Mouse (Mus musculus) heart, postnatal 4 days (tissue): ENCODE results near the gene Bcl2l13. TPM values are rescaled to one million over a fixed set of nuclear protein-coding genes. Genes with fewer than 3 reads are reported as not detected.

Source experiments
- DNase-seq: peaks from one replicate; pipeline ENCODE4 v3.0.0; 2021
- microRNA-seq, 2 experiments: library from miRNA; unstranded; fragments of <30 nt; microRNA quantifications; one replicate each; pipeline ENCODE4 v1.2.0; 2021 to 2022
- total RNA-seq, 2 experiments: library from RNA; stranded (reverse); gene quantifications; 2 replicates each; pipeline ENCODE4 v1.2.3; 2021

Bcl2l13 gene
- total RNA-seq, 2 experiments from 2014 or later, result 69.7 to 69.8 TPM

DNA sequence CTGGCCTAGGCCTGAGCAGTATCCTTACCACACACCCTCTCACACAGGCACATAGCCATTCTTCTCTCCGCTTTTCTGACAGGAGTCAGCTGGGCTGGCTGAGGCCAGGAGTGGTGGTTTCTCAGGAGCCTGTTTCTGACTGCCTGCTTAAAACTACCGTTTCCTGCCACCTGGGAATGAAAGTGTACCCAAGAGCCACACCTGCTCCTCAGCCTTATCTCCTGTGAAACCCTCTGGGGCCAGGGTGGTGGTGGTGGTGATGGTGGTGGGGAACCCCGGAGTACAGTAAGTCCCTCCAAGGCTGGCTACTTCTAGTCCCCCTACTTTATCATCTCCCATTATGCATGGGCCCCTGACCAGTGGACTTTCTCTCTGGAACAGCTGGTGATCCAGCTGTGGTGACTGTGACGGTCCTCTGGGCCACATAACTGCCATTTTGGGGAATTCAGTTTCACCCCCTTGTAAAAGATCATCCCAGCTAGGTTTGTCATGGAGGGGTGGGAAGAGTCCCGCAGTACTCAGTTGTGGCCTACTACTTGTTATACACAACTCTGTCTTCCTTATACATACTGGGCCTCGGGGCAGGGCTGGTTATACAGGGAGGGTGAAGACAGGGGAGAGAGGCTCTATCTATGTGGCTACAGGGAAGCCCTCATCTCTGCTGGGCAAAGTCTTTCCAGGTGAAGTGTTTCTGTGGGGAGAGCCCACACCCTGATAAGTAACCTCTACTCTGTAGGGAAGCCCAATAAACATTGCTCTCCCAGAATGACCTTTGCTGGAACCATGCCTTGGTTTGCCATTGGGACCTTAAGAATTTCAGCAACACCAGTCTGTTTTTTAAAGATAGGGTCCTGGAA is 94.7 kb downstream of the Bcl2l13 start:
- DNase-seq, result no peak

DNA sequence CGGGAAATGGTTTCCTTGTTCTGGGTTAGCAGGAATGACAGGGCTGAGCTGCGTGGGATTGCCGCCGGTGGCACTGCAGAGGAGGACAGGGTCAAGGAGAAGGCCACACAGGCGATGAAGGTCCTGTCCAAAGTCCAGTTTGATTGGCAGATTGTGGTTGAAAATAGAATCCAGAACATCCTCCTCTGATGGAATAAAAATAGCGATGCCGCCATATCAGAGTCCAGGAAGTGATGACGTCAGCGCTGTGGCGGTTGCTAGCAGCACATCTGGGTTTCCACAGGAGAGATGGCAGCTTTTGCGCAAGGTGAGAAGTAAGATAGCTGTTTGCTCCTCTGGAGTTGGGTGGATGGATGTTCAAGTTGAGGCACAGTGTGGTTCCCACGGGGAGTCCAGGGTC is 96.6 kb downstream of the Bcl2l13 start:
- DNase-seq, result peak; percentile 49

DNA sequence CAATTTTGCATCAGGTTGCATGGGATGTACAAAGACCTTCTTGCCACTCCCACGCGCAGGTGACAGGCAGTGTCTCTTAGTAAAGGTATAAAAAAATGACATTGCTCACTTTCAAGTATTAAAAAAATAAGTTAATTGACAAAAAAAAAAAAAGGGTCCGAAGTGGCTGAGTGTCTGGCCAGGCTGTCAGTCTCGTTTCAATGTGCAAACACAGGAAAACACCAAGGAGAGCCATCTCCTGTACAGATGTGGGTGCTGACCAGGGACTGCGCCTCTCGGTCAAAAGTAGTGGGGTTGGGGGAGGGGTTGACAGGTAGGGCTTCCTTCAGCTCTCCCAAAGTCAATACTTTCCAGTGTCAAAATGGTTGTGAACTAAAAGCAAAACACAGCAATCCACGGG is 97.7 kb downstream of the Bcl2l13 start:
- DNase-seq, result no peak

DNA sequence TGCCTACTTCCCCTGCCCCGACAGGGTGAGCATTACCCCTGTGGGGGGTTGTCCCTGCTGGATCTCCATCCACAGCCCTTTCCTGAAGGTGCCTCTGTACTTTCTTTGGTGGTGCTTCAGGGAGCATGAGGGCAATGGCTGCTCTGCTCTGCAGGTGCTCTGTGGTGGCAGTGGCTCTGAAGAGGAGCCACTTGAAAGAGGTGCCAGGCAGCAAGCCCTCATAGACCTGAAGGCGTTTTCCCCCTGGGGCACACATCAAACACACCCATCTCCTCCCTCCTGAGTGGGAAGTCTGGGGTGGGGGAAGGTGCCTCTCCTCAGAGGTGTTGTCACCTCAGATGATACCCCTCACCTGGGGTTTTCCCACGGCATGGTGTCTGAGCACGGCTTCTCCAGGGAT is 98.2 kb downstream of the Bcl2l13 start:
- no peak for DNase-seq

DNA sequence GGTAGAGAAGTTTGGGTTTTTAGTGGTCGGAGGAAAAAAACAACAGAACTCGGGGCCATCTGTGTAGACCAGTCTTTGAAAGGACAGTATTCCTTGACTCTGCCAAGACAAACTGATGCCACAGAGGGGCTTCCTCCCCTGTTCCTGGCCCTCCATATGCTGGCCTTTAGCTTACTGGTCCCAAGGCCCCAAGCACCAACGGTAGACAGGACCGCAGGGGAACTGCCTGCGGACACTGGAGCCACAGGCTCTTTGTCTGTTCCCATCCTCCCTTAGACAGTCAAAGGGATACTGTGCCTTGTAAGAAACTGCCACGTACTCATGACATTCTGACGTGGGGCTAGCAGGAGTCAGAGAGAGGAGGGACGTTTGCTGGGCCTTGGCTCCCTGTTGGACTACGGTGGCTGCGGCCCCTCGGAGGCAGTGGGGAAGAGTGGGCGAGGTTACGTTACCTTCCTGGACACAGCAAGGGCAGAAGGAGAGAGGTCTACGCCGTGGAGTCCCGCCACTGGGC is 101.1 kb downstream of the Bcl2l13 start:
- no peak for DNase-seq

DNA sequence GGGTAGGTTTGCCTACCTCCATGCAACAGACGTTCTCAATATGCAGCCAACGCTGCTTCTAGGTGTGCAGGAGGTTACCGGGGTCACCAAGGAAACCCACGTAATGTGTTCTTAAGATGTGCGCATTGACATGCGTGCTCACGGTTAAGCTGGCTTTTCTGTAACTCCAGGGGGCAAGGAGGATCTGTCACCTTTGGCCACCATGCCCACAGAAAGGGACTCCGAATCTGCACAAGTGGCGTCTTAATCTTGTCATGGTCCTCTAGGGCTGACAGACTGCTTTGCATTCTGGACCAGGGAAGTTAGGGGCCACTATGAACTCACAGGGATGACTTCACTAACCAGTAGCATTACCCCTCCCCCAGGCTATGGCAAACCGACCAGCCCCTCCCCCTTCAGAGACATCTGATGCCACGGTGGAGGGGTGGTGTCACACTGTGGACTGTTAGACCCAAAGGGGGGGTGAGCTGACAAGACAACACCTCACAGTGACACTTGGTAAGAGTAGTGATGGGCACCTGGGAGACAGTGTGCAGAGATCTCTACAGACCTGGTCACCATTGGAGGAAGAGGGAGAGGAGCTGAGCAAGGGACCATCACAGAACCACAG is 102.1 kb downstream of the Bcl2l13 start:
- DNase-seq, result no peak

DNA sequence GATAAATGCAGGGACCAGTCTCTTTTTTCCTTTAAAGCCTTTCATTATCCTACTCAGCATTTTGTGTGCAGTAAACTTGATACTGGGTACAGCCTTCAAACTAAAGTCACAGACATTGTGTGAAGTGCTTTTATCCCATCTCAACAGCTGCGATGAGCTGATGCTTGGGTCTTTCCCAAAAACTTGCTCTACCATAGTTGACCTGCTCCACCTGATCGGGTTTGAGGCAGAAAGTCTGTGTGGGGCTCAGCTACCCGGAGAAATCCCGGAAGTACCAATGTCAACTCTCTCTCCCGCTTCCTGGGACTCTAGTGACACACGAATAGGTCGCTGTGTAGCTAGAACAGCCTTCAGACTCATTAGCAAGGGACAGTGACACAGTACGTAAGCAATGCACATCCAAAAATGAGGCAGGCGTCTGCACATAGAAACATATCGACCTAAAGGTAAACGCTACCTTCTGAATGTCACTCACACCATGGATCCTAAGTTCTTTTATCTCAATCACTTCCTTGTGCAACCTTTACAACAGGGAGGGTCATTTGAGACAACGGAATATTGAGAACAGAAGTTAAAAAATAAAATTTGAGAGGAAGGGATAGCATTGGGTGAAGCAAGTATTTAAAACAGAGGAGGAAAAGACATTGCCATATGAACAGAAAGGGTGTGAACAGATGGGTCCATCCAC is 102.9 kb downstream of the Bcl2l13 start:
- DNase-seq, result no peak

DNA sequence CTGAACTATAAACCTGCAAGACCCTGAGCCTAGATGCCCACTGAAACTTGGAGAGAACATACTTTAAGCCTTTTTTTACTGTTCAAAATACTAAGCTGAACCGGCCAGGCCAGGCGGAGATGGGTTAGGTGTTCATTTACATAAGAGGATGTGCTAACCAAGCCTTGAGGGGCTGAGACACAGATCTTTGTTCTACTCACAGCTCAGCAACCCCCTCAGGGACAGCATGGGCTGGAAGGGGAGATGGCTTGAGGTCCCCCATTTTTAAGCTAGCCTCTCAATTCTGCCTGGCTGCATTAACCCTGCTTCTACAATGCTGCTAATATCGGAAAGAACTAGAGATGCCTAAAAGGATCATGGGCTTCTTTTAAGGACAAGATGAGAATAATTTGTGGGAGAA is 103.8 kb downstream of the Bcl2l13 start:
- no peak for DNase-seq

DNA sequence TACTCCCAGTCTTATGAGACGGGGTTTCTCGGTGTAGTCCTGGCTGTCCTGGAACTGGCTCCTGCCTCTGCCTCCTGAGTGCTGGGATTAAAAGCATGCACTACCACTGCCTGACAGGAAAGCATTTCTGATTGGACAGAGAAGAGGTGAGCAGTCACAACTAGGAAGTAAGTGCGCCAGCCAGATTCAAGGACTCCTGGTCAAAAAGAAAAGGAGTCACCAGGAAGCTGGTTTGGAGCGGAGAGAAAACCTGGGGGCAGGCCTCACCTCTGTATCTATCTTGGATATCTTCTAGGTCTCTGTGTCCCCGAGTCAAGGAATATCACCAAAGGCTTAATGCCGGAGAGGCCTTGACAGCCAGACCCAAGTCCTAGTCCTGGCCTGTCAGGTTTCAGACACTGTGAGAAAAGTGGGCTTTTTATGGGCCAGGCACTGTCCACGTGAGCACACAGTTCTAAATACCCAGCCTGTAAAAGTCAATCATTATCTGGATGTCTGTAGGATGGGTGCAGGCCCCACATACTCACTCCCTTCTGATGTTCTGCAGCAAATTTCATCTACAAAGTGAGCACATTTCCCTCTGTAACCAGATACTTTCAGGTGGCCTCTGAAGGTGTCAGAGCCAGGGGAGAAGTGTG is 104.6 kb downstream of the Bcl2l13 start:
- no peak for DNase-seq

DNA sequence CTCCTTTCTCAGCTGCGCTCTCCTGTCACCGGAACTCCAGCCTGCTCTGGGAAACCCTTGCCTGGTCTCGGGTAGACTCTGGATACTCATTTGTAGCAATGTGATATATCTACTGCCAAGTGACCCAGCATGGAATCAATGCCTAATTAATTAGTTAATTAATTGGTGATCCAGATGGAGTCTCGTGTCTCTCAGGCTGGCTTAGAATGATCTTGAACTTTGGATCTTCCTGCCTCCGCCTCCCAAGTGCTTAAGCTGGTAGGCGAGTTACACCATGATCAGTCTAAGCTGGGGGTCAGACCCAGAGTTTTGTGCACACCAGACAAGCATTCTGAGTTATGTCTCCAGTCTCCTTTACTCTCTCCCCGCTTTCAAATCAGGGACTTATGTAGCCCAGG is 105.1 kb downstream of the Bcl2l13 start:
- no peak for DNase-seq

DNA sequence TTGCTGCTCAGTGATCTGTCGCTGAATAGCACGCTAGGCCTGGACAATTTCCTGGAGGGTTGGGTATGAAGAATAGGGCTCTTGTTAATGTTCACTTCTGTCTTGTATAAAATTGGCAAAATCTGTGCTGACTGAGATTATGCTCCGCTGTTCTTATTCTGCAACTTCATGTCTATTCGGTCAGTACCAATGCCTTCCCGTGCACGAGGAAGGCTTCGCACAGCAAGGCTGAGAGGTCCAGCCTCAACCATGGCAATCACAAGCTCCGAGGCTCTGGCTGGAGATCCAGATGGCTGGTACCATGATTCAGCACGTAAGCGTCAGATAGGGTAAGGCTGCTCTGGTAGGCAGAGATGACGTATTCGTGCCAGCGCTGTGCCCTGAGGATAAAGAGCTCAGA is 105.6 kb downstream of the Bcl2l13 start:
- no peak for DNase-seq

Small RNA genes within 50 kb of the gene (microRNA-seq; reads per million reads assigned to microRNA genes)
- 0 reads per million in 2 experiments for gene Gm25193

Other genes starting within 250 kb of the Bcl2l13 start
- 1 to 10 TPM; 8.0 to 9.5 TPM for gene Cecr2, start 169.8 kb upstream of the Bcl2l13 start, total RNA-seq
- under 1 TPM; 0.14 to 0.36 TPM for gene Slc25a18, start 62.6 kb upstream of the Bcl2l13 start, total RNA-seq
- 100 to 1,000 TPM; 145 TPM for gene Atp6v1e1, start 13.4 kb upstream of the Bcl2l13 start, total RNA-seq
- gene Bid, start 80.6 kb downstream of the Bcl2l13 start, total RNA-seq, result 1 to 10 TPM; 2.7 to 3.7 TPM